Comparison of ENCODE assay signal across 7 mouse cellular contexts in the genomic region with DNA sequence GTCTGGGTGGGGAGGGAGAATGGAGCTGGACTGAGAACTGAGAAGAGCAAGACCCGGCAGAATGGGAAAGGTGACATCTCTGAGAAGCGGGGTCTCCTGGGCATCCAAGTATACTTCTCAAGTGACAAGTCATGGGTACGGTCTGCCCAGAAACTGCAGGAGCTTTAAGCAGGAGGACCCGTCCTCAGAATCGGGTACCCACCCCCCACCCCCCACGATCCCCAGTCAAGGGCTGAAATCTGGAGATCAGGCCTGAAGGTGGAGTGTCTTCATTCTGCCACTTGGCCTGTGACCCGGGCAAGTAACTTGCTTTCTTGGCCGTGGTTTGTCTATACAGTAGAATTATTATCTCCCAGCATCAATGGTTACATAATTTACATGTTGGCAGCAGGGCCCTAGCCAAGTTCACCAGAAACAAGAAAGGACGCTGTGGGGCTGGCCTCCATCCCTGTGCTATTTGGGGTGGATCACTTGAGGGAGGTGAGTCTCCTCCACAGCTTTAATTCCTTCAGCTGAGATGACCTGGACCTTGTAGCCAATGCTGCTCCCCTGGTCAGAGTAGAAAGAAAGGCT. TPM values are rescaled to one million over a fixed set of nuclear protein-coding genes. Genes with fewer than 3 reads are reported as not detected.
DNase-seq lines count a peak whose midpoint lies in the region; ATAC-seq lines count a peak whose summit lies in the region.

No protein-coding gene starts in this region.

- peaks cover 19% of the 10 kb centered on the region for H3K4me1 ChIP-seq in neural tube, embryonic 11.5 days (ENCODE audit: control insufficient read depth, insufficient read depth, low read length)
- H3K4me1 ChIP-seq in hindbrain, embryonic 11.5 days (replicated peaks; ENCODE audit: control insufficient read depth, insufficient read depth, low read length) = peaks cover 9% of the 10 kb centered on the region
- peaks cover 9% of the 10 kb centered on the region for H3K4me1 ChIP-seq in midbrain, embryonic 14.5 days (ENCODE audit: control insufficient read depth, insufficient read depth, low read length)

- peaks cover 25% of the 10 kb centered on the region for H3K27me3 ChIP-seq in neural tube, embryonic 11.5 days (ENCODE audit: control insufficient read depth, insufficient read depth, low read length)
- H3K27me3 ChIP-seq in hindbrain, embryonic 11.5 days (ENCODE audit: control insufficient read depth, insufficient read depth, low read length) = peaks cover 19% of the 10 kb centered on the region
- H3K27me3 ChIP-seq in midbrain, embryonic 14.5 days (ENCODE audit: control insufficient read depth, insufficient read depth, low read length) = peaks cover 14% of the 10 kb centered on the region; the same call in 1 of the 2 replicates

- intact Hi-C loops in left cerebral cortex, postnatal 4 days (cut with DNase I) = no loop called here

- H3K9ac ChIP-seq in neural tube, embryonic 11.5 days (ENCODE audit: low read length) = peak overlapping the region; percentile 68
- peak overlapping the region; percentile 76 for H3K9ac ChIP-seq in hindbrain, embryonic 11.5 days (ENCODE audit: low read depth, low read length)
- peak overlapping the region; percentile 77 for H3K9ac ChIP-seq in midbrain, embryonic 14.5 days (replicated peaks; ENCODE audit: low read length)

- ATAC-seq in neural tube, embryonic 11.5 days (ENCODE audit: insufficient read depth, low FRiP score, low TSS enrichment) = no peak
- peak; percentile 20; the same call in 1 of the 2 replicates for ATAC-seq in hindbrain, embryonic 11.5 days (ENCODE audit: low FRiP score)
- no peak for ATAC-seq in midbrain, embryonic 14.5 days (ENCODE audit: low FRiP score, low TSS enrichment)

- H3K36me3 ChIP-seq in neural tube, embryonic 11.5 days (ENCODE audit: control insufficient read depth, insufficient read depth, low read length) = no peaks in the 10 kb centered on the region
- no peaks in the 10 kb centered on the region for H3K36me3 ChIP-seq in hindbrain, embryonic 11.5 days (ENCODE audit: control insufficient read depth, insufficient read depth, low read length)
- no peaks in the 10 kb centered on the region for H3K36me3 ChIP-seq in midbrain, embryonic 14.5 days (ENCODE audit: control insufficient read depth, insufficient read depth, low read length)

- H3K27ac ChIP-seq in neural tube, embryonic 11.5 days (ENCODE audit: low read depth, low read length) = no peak overlapping the region
- no peak overlapping the region for H3K27ac ChIP-seq in hindbrain, embryonic 11.5 days (ENCODE audit: low read depth, low read length)
- peak overlapping the region; percentile 70; the same call in 1 of the 2 replicates for H3K27ac ChIP-seq in midbrain, embryonic 14.5 days (replicated peaks; ENCODE audit: low read depth, low read length)

- H3K9me3 ChIP-seq in neural tube, embryonic 11.5 days (ENCODE audit: control insufficient read depth, low read length) = no peaks in the 10 kb centered on the region
- no peaks in the 10 kb centered on the region for H3K9me3 ChIP-seq in hindbrain, embryonic 11.5 days (ENCODE audit: control insufficient read depth, low read length)
- no peaks in the 10 kb centered on the region for H3K9me3 ChIP-seq in midbrain, embryonic 14.5 days (ENCODE audit: control insufficient read depth, low read length)

- WGBS in neural tube, embryonic 11.5 days = 6% methylated on average over 9 of the region's 9 CpGs
- 5% methylated on average over 9 of the region's 9 CpGs for WGBS in hindbrain, embryonic 11.5 days
- 5% methylated on average over 9 of the region's 9 CpGs for WGBS in midbrain, embryonic 14.5 days

- peak overlapping the region; percentile 95 for H3K4me2 ChIP-seq in neural tube, embryonic 11.5 days (ENCODE audit: low read depth)
- peak overlapping the region; percentile 93 for H3K4me2 ChIP-seq in hindbrain, embryonic 11.5 days (replicated peaks; ENCODE audit: low read depth, low read length)
- peak overlapping the region; percentile 89 for H3K4me2 ChIP-seq in midbrain, embryonic 14.5 days (ENCODE audit: low read length)

- DNase-seq in neural tube, embryonic 11.5 days (ENCODE audit: low spot score) = no peak
- no peak for DNase-seq in neural tube, embryonic 10.5 days (ENCODE audit: extremely low spot score, low spot score)
- peak; percentile 82 for DNase-seq in cerebellum, adult 9-11 months
- DNase-seq in hindbrain, embryonic 11.5 days (ENCODE audit: low spot score) = peak; percentile 20
- DNase-seq in midbrain, embryonic 14.5 days = peak; percentile 41
- DNase-seq in left cerebral cortex, postnatal 4 days = no peak
- DNase-seq in urinary bladder, postnatal 14 days (ENCODE audit: low spot score) = no peak

- H3K4me3 ChIP-seq in neural tube, embryonic 11.5 days (ENCODE audit: low read depth, low read length) = peak overlapping the region; percentile 58
- H3K4me3 ChIP-seq in hindbrain, embryonic 11.5 days (ENCODE audit: low read depth, low read length) = peak overlapping the region; percentile 64
- H3K4me3 ChIP-seq in midbrain, embryonic 14.5 days (replicated peaks; ENCODE audit: low read depth, low read length) = peak overlapping the region; percentile 66

RNA-seq across cellular contexts. Expression of a gene that starts 34.3 kb away (rescaled TPM):
- 1.2 TPM in 2 replicates for polyA plus RNA-seq in neural tube, embryonic 11.5 days (2014; fragmentation: Nextera tagmentation; extraction: Ambion mirVana)
- polyA plus RNA-seq in hindbrain, embryonic 11.5 days (2014; fragmentation: Nextera tagmentation; extraction: Ambion mirVana) = 0.27 and 0.36 TPM in 2 replicates
- polyA plus RNA-seq in midbrain, embryonic 14.5 days (2014; fragmentation: Nextera tagmentation; extraction: Ambion mirVana) = 10.9 and 12.7 TPM in 2 replicates
- total RNA-seq in left cerebral cortex, postnatal 4 days (2021) = 100 to 1,000 TPM; 125 to 133 TPM

RNA-seq across cellular contexts. Expression of a gene that starts 53.1 kb away (rescaled TPM):
- polyA plus RNA-seq in neural tube, embryonic 11.5 days (2014; fragmentation: Nextera tagmentation; extraction: Ambion mirVana) = 0.15 TPM in 1 of 2 replicates, not detected in the other
- 0.29 and 0.70 TPM in 2 replicates for polyA plus RNA-seq in hindbrain, embryonic 11.5 days (2014; fragmentation: Nextera tagmentation; extraction: Ambion mirVana)
- polyA plus RNA-seq in midbrain, embryonic 14.5 days (2014; fragmentation: Nextera tagmentation; extraction: Ambion mirVana) = 0.95 and 1.2 TPM in 2 replicates
- total RNA-seq in left cerebral cortex, postnatal 4 days (2021) = 10 to 100 TPM; 52.3 to 53.4 TPM

Comparison
In these comparisons a context has a peak if more than half of its experiments do, and no peak if none do; other contexts are left out.
1. DNase-seq: peak in cerebellum, adult 9-11 months (single experiment), hindbrain, embryonic 11.5 days (single experiment) and midbrain, embryonic 14.5 days (single experiment); none in neural tube, embryonic 11.5 days (single experiment), neural tube, embryonic 10.5 days (single experiment), left cerebral cortex, postnatal 4 days (single experiment) and urinary bladder, postnatal 14 days (single experiment).
2. Peak in every context shown above with its lines, with median percentiles within 50 percentile points of each other: H3K4me2 ChIP-seq, H3K4me3 ChIP-seq and H3K9ac ChIP-seq.